Mouse (Mus musculus) spleen, adult 2 months (tissue): ENCODE results near the gene Nfia.

ENCODE experiments used
- CTCF ChIP-seq: fragments of 200-500 bp; IDR thresholded peaks from 2 replicates; pipeline ENCODE4 v1.5.1; 2011; ENCODE audit warnings: mild to moderate bottlenecking, inconsistent platforms; ENCODE audit not compliant: insufficient read depth, insufficient read length, insufficient replicate concordance; ENCODE audit errors: extremely low read depth
- POLR2A ChIP-seq: fragments of 200-500 bp; IDR thresholded peaks from 2 replicates; pipeline ENCODE4 v1.6.1; 2011; ENCODE audit warnings: low read depth, low read length, inconsistent platforms

DNA sequence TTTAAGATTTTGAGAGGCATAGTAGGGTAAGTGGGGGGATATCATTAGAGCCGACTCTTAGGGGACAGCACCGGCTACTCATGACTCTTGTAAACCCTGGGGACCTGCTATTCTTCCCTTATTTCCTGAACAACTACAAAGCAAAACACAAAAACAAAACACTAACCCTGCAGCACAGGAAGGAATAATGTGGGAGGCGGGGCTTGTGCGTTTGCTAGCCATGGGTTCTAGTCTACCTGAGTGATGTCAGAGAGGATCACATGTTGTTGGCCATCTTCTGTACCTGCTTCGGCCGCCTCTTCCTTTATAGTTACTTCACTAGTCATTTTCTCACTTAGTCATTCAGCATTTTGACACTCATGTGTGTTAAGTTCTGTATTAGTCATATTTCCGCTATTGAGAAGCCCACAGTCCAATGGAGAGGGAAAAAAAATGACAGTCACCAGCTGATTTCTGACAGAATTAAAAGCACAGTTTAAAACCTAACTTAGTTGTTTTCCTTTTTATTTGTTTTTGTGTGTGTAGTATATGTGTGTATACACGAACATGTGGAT, 88.3 kb downstream of the Nfia start:
- TF ChIP-seq POLR2A (no peak), CTCF (no peak)
